Comparison of ENCODE assay signal across 29 mouse cellular contexts in the genomic region with DNA sequence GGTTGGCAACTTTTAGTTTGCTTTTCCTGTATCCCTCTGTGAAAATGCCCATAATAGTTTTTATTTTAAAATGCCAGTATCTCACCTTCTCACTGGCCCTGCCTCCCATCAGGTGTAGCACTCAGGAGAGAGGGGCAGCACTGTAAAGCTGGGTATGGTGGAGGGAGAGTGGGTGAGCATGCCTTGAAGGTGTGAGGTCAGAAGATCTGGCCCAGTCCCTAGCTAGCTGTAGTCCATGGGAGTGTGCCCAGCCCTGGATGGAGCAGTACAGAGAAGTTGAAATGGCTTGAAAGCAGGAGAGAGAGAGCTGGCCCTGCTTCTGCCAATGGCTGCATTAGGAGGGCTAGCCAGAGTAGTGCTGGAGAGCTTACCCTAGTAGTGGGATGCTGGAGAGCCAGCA.
DNase-seq lines count a peak whose midpoint lies in the region; ATAC-seq lines count a peak whose summit lies in the region.
"Had no signal": no experiment of that assay in that cellular context is flagged by ENCODE, and none has a peak within 500 bp of the region (broad histone marks: within the 10 kb centered on the region; RNA-seq: fewer than 3 reads in every experiment).

No protein-coding gene starts in this region.

- no peak overlapping the region for H3K4me2 ChIP-seq in heart, embryonic 14.5 days (ENCODE audit: low read length)
- no peak overlapping the region for H3K4me2 ChIP-seq in limb, embryonic 12.5 days
- no peak overlapping the region for H3K4me2 ChIP-seq in neural tube, embryonic 15.5 days
- H3K4me2 ChIP-seq: embryonic facial prominence, embryonic 13.5 days; forebrain, embryonic 15.5 days; heart, embryonic 11.5 days; hindbrain, embryonic 14.5 days; liver, embryonic 15.5 days; lung, embryonic 15.5 days had no signal

- H3K27ac ChIP-seq in heart, embryonic 14.5 days (replicated peaks in 1 of 2; ENCODE audit: control insufficient read depth in 1 of 2, insufficient read depth in 1 of 2, low read depth in 2 of 2, low read length in 2 of 2), result no peak overlapping the region
- H3K27ac ChIP-seq in limb, embryonic 12.5 days, result no peak overlapping the region
- no peak overlapping the region for H3K27ac ChIP-seq in limb, embryonic 10.5 days
- no peak overlapping the region for H3K27ac ChIP-seq in neural tube, embryonic 15.5 days (replicated peaks)
- H3K27ac ChIP-seq: embryonic facial prominence, embryonic 13.5 days; forebrain, embryonic 10.5 days; forebrain, embryonic 15.5 days; gastrocnemius, adult 2 months; hindbrain, embryonic 14.5 days; layer of hippocampus, adult 2 months; left cerebral cortex, adult 2 months; liver, embryonic 15.5 days; lung, embryonic 15.5 days had no signal

- H3K9ac ChIP-seq in heart, embryonic 14.5 days (ENCODE audit: low read length), result no peak overlapping the region
- H3K9ac ChIP-seq in limb, embryonic 12.5 days (replicated peaks), result no peak overlapping the region
- no peak overlapping the region for H3K9ac ChIP-seq in neural tube, embryonic 15.5 days (replicated peaks)
- H3K9ac ChIP-seq: embryonic facial prominence, embryonic 13.5 days; forebrain, embryonic 15.5 days; hindbrain, embryonic 14.5 days; liver, embryonic 15.5 days; lung, embryonic 15.5 days had no signal

- no peaks in the 10 kb centered on the region for H3K4me1 ChIP-seq in heart, embryonic 14.5 days (ENCODE audit: control insufficient read depth in 2 of 2, insufficient read depth in 2 of 2, low read length in 2 of 2)
- H3K4me1 ChIP-seq in limb, embryonic 12.5 days (replicated peaks), result no peaks in the 10 kb centered on the region
- H3K4me1 ChIP-seq in limb, embryonic 10.5 days, result peaks cover 3% of the 10 kb centered on the region; the same call in 1 of the 2 replicates
- no peaks in the 10 kb centered on the region for H3K4me1 ChIP-seq in neural tube, embryonic 15.5 days
- H3K4me1 ChIP-seq: forebrain, embryonic 10.5 days; forebrain, embryonic 15.5 days; lung, embryonic 15.5 days had no signal

- no peaks in the 10 kb centered on the region for H3K27me3 ChIP-seq in heart, embryonic 14.5 days (ENCODE audit: control insufficient read depth, insufficient read depth, low read length)
- H3K27me3 ChIP-seq in limb, embryonic 12.5 days, result no peaks in the 10 kb centered on the region
- no peaks in the 10 kb centered on the region for H3K27me3 ChIP-seq in limb, embryonic 10.5 days (ENCODE audit: low read depth, poor library complexity, severe bottlenecking)
- H3K27me3 ChIP-seq in neural tube, embryonic 15.5 days (replicated peaks), result no peaks in the 10 kb centered on the region
- H3K27me3 ChIP-seq: embryonic facial prominence, embryonic 13.5 days; forebrain, embryonic 15.5 days; liver, embryonic 15.5 days; lung, embryonic 15.5 days; megakaryocyte, embryonic 14.5 days had no signal

- no peaks in the 10 kb centered on the region for H3K36me3 ChIP-seq in heart, embryonic 14.5 days (ENCODE audit: control insufficient read depth, insufficient read depth, low read length)
- H3K36me3 ChIP-seq in limb, embryonic 12.5 days, result no peaks in the 10 kb centered on the region
- H3K36me3 ChIP-seq in limb, embryonic 10.5 days, result no peaks in the 10 kb centered on the region
- no peaks in the 10 kb centered on the region for H3K36me3 ChIP-seq in neural tube, embryonic 15.5 days
- H3K36me3 ChIP-seq: embryonic facial prominence, embryonic 13.5 days; forebrain, embryonic 10.5 days; forebrain, embryonic 15.5 days; liver, embryonic 15.5 days; lung, embryonic 15.5 days had no signal

- DNase-seq in heart, adult 9 months (ENCODE audit: low spot score in 2 of 2), result no peak
- DNase-seq in limb, embryonic 10.5 days (ENCODE audit: low spot score), result no peak
- no peak for DNase-seq in neural tube, embryonic 10.5 days (ENCODE audit: extremely low spot score, low spot score)
- DNase-seq in lung, postnatal 14 days, result no peak
- DNase-seq: adrenal gland, postnatal 14 days; cerebellum, adult 11 months; cerebellum, adult 9-10 months; cerebellum, postnatal 36 days; gastrocnemius, adult 2 months; heart, postnatal 4 days; lung, postnatal 36 days; right cerebral cortex, adult 18-20 months; spleen, adult 18-20 months; thymus, postnatal 14 days had no signal

- H3K4me3 ChIP-seq in heart, embryonic 14.5 days (ENCODE audit: control insufficient read depth in 1 of 2, insufficient read depth in 1 of 2, low read depth in 1 of 2, low read length in 2 of 2), result no peak overlapping the region
- H3K4me3 ChIP-seq in limb, embryonic 12.5 days (replicated peaks), result no peak overlapping the region
- no peak overlapping the region for H3K4me3 ChIP-seq in limb, embryonic 10.5 days
- no peak overlapping the region for H3K4me3 ChIP-seq in neural tube, embryonic 15.5 days (replicated peaks)
- H3K4me3 ChIP-seq: embryonic facial prominence, embryonic 13.5 days; forebrain, embryonic 10.5 days; forebrain, embryonic 15.5 days; gastrocnemius, adult 2 months; layer of hippocampus, adult 2 months; left cerebral cortex, adult 2 months; liver, embryonic 15.5 days; lung, embryonic 15.5 days; megakaryocyte, embryonic 14.5 days had no signal

- 0 out of 2 replicates have a peak, but pooled peaks have one; percentile 31 for ATAC-seq in heart, embryonic 14.5 days (ENCODE audit: insufficient number of reproducible peaks, insufficient read depth, low FRiP score, low read depth)
- 0 out of 2 replicates have a peak, but pooled peaks have one; percentile 55 for ATAC-seq in limb, embryonic 12.5 days (ENCODE audit: insufficient number of reproducible peaks, insufficient read depth, low FRiP score, low TSS enrichment, low read depth)
- 0 out of 2 replicates have a peak, but pooled peaks have one; percentile 24 for ATAC-seq in neural tube, embryonic 15.5 days (ENCODE audit: low FRiP score)
- ATAC-seq: CD4-positive, CD25-positive, alpha-beta regulatory T cell, adult 4 months; forebrain, embryonic 15.5 days; inflammation-experienced regulatory T-cells, adult 6 months had no signal

- no peaks in the 10 kb centered on the region for H3K9me3 ChIP-seq in heart, embryonic 14.5 days (ENCODE audit: control insufficient read depth, low read length)
- H3K9me3 ChIP-seq in limb, embryonic 12.5 days, result no peaks in the 10 kb centered on the region
- no peaks in the 10 kb centered on the region for H3K9me3 ChIP-seq in limb, embryonic 10.5 days (replicated peaks)
- H3K9me3 ChIP-seq in neural tube, embryonic 15.5 days (replicated peaks), result no peaks in the 10 kb centered on the region
- H3K9me3 ChIP-seq: embryonic facial prominence, embryonic 13.5 days; forebrain, embryonic 10.5 days; forebrain, embryonic 15.5 days; liver, embryonic 15.5 days; lung, embryonic 15.5 days; megakaryocyte, embryonic 14.5 days had no signal
